Mouse (Mus musculus) heart, postnatal 0 days (tissue): ENCODE data around the gene Rwdd1.

Experiments
- CTCF ChIP-seq: IDR thresholded peaks from 2 replicates; pipeline ENCODE4 v1.5.1; 2016; ENCODE audit warnings: antibody characterized with exemption, control low read depth, low read depth
- EP300 ChIP-seq: IDR thresholded peaks from 2 replicates; pipeline ENCODE4 v1.6.1; 2016; ENCODE audit warnings: antibody characterized with exemption, low read depth

DNA sequence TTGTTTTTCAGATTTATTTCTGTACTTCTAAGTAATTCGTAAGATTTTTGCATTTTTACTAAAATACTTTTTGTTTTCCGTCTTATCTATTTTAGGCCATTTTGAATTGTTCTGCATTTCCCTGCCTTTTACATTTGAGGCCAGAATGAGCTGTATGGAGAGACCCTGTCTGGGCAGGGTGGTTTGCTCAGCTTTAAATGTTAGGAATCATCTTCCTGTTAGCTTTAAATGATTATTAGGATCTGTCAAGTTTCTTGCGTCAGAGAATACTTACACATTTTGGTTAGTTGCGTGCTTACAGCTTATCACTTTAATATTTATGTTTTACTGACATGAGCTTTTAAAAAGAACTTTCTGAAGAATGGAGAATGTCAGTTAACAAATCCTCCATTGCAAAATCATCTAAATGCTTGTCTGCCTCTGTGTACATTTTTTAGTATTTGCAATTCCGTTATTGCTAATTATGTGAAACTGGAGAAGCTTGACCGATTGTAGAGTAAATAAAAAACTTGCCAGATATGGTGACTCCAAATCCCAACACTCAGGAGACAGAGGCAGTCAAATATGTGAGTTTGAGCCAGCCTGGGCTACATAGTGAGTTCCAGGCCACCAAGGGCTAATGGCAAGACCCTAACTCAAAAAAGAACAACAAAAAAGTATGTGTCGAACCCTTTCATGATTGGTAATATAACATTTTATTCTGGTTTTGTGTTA lies 44.5 kb downstream of the Rwdd1 start:
- TF ChIP-seq CTCF (no peak), EP300 (no peak)
